Mouse (Mus musculus) heart, adult 9 months (tissue): ENCODE data around the gene Rpl37a.

Experiments used
- DNase-seq, 2 experiments: peaks; one replicate each; pipeline ENCODE4 v3.0.0; 2022; ENCODE audit warnings: low spot score in 2 of 2

The Rpl37a gene

DNA sequence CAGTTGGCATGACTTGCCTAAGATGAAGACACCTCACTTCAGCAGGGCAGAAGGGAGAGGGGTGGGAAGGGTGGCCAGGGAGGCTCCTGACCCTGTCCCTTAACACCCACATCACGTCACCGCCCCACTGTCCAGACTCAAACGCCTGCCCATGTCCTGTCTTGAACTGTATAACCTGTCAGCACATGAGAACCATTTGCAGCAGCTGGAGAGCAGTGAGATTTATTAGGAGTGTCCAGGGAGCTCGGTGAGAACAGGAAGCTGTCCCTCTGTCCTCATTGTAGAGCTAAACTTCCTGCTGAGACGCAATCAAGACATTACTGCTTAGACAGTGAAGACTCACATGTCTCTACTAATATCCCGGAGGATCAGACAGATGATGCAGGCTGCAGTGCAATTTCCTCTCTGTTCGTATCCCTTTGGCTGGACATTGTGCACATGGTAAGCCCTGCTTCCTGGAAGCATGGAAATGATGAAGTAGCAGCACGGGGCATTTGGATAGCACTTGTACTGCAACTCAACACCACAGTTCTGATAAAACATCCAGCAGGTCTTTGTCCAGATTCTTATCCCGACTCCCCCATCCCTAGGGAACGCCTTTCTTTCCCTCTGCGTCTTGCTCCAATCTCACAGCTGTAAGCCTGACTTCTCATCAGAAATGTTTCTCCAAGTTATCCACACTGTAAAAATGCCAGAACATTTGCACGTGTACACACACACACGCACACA, 25.5 kb downstream of the Rpl37a start:
- peak in 1 of 2 experiments; percentile 9 for DNase-seq

DNA sequence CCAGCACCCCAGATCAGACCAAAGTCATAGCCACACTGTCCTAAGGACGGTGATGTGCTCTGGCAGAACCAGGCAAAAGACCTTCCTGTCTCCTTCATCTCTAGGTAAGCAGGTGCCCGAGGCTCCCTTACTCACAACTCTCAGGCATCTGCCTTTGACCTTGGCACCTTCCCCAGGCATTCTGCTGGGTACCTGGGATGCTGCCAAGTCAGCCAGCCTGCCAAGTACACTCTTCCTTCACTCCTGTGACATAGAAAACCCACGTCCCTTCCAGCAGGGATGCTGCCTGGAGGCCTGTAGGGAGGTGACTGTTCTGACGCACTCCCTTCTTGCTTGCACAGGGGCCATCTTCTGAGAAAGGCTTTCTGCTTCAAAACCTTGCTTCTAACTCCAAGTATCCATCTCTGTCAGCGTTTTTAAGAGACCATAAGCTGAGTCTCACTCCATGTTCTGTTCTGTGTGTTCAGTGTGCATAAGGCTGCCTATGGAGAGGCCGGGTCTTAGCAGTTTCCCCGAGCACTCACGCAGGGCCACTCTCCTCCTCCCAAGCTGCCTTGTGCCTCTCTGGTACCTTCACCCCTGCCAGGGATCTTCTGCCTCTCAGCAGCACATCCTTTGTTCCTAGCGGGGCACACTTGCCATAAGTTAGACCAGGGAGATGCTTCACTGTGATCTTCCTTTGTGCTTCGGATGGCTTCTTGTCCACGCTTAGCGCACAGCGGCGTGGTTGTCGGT, 28.0 kb downstream of the Rpl37a start:
- peak; percentile 3 to 11 for DNase-seq

DNA sequence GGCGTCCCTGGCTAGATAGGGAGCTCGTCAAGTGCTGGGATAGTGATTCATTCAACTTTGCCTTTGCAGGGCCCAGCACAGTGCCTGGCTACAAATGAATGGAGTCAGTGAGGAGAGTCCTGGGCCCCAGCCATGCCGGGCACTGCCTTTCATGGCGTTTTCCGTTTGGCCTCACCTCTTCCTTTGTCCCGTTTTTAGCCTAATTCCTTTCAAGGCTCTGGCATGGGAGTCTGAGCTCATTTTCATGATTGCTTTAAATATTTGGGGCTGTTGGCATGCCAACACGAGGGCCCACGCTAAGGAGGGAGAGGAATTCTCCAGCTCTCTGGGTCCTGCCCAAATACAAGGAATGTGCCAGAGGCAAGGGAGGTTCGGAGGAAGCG, 28.6 kb downstream of the Rpl37a start:
- DNase-seq: no peak

DNA sequence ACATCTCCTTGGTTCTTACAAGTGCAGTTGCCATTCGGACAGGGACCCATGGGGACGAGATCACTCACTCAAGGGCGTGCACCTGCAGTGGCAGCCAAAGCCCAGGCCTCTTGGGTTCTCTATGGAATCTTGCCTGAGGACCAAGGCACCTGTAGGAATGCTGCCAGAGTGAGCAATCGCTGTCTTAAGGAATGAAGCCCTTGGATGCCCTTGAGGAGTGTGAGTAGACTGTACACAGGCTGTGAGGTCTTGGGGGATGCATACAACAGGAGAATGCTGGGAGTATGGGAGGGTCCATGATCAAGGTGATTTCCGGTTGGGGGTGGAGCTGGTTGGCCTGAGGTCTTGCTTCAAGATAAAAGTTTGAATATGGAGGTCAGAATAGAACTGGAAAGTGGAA, 30.3 kb downstream of the Rpl37a start:
- no peak for DNase-seq

DNA sequence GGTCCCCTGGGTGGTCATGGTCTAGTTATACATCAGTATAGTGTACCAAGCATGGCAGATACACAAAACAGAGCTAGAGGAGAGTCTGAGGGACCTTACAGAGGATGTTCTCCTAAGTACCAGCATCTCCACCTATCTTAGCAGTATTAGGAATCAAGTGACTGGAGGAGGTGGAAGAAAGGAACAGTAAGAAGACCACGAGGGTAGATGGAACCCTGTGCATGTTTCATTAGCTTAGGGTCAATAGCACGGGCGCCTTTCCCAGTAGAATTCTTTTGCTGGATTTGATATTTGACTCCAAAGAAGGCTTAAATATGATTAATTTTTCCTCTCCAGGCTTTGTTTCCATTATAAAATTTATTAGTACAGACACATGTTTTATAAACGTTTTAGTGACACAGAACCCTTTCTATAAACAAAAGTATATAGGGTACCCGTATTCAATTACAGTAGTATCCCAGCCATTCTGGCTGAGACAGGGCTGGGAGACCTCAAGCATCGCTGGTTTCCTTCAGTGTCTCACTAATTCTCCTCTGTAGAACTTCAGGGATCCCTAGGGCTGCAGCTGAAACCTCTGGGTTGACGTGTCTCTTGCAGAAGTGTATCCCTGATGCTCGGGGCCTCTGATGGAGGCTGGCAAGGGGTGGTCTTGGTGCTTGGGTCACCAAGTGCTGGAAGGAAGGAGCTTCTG, 33.9 kb downstream of the Rpl37a start:
- no peak for DNase-seq

DNA sequence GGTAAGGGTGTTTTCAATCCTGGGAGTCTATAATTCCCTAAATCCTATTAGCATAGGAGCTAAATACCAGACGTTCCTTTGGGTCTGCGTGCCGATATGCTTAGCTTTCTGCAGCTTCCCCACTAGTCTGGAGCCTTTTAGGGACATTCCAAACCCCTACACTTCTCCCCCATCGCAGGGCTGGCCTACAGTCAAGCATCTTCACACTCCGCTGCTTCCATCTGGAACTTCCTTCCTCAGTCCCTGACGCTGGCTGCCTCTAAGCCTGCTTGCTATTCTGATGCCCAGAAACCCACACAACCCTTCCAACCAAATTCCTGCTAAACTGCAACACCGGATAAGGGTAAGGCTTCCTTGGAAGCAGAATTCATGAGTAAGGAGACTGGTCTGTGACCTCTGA, 35.3 kb downstream of the Rpl37a start:
- DNase-seq: no peak

DNA sequence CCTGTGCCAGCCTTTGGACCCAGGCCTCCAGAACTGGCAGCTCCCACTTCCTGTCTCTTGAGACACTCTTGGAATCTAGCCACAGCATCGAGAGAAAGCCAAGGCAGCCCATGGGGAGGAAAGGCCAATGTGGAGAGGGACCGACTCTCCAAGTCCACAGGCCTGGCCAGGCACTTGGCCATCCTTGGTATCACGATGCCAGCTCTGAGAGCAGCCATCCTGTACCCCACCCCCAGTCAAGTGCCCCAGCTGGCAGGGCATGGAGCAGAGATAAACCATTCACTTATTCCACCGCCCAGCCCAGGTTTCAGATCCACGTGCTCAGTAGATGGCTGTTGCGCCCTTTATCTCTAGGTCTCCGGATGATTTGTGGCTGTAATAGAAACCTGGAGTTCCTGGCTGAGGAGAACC, 40.3 kb downstream of the Rpl37a start:
- DNase-seq: peak; percentile 7 to 21

DNA sequence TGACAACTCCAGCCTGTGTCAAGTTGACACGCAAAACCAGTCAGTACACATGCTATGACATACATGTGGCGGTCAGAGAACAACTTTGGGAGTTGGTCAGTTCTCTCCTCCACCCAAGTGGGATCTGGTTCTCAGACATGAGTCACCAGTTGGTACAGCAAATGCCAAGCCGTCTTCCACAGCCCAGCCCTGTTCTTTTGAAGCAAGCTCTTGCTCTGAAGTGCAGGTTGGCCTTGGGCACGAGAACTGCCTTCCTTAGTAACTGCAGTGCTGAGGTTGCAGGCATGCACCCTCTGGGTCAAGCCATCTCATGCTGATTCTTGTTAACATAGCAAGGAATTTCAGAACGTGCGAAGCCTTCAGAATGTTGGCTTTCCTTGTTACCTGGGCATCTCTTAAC, 42.1 kb downstream of the Rpl37a start:
- no peak for DNase-seq

DNA sequence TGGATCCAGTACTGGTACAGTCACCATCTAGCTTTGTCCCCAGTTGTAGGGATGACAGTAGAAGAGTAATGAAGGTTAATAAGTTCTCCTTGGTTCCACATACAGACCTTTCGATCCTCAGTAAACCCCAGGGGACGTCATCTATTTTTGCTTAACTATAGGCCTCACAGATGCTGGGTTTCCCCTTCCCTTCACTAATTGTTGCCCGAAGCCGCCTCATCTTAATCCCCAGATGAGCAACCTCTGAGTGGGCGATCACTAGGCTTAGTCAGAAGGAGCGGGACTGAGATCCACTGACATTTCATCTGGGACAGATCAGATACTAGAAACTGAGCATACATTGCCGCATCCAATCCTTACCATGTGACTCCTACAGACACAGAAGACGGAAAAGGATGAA, 44.1 kb downstream of the Rpl37a start:
- no peak for DNase-seq

DNA sequence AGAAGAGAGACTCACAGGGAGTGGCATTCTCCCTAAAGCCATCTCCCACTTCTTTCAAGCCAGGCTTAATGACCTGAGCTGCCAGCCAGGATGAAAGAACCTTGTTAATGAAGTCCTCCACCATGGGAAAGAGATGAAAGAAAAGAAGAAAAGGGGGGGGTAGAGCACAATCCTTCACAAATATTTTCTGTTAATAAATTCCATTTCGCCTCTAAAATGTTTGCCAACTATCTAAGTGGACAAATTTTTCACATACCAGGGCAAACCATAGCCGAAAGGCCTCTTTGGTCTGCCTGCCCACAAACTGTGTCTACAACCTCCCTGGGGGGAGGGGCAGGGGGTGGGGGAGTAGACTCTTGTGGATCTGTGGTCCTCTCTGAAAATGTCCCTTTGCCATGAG, 44.7 kb downstream of the Rpl37a start:
- no peak for DNase-seq

DNA sequence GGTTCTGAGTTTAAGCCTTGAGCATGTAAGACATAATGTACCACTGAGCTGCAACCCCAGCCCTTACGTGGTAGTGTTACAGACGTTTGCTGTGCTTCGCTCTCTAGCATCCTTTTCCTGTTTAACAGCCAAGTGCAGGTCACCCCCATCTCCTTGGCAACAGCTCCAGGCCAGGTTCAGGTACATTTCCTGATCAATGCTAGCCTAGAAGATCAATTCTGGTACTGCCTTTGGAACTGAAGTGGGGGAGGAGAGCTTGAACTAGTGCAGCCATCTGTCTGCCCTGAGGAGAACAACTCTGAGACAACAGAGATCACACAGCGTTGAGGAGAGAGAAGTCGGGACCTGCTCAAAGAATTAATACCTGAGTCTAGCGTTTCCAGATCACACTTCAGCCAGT, 48.7 kb downstream of the Rpl37a start:
- no peak for DNase-seq
